Mouse (Mus musculus) kidney, adult 11 months (tissue): ENCODE data around the gene Adprhl1.
A peak's percentile ranks its signal among the peaks of the same experiment; 100 is the strongest.

ENCODE experiments used
- DNase-seq: peaks from one replicate; pipeline ENCODE4 v3.0.0; 2022

Adprhl1 gene

GRCm38 (mm10) chr8:13190235-13190634, 63.7 kb downstream of the Adprhl1 start:
- no peak for DNase-seq

DNA sequence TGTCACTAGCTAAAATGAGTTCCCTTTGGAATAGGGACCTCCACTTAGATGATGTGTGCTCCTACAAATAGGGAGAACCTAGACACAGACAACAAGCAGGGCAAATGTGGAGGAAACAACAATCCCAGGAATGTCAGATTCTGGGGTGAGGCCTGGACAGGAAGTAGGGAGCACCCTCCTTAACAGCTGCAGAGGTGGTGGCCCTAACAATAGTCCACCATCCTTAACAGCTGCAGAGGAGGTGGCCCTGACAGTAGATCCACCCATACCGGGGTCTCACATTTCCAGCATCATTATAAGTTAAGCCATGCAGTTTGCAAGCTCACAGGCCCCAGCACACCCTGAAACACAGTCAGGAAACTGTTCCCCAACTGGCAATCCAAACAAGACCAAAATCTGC, 65.1 kb downstream of the Adprhl1 start:
- DNase-seq: no peak

DNA sequence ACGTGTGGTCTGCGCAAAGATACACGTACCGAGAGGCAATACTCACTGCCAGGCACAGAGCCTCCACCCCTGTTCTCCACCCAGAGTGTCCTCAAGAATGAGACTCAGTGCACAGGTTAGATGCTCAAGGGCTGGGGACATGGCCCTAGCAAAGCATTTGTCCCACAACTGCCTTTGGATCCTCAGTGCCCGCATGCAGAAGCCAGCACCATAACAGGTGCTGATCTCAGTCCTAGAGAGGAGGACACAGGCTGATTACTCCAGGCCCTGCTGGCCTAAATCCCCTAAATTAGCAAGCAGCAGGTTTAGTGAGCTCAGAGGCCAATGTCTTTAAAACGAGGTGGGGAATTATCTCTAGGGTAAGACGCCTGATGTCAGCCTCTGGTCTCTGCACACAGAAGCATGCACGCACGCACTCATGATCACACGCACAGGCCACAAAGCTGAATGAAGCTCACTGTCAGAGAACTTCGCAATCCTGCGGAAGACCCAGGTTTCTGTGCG, 65.9 kb downstream of the Adprhl1 start:
- DNase-seq: no peak

GRCm38 (mm10) chr8:13187638-13188037, 66.3 kb downstream of the Adprhl1 start:
- DNase-seq: no peak

DNA sequence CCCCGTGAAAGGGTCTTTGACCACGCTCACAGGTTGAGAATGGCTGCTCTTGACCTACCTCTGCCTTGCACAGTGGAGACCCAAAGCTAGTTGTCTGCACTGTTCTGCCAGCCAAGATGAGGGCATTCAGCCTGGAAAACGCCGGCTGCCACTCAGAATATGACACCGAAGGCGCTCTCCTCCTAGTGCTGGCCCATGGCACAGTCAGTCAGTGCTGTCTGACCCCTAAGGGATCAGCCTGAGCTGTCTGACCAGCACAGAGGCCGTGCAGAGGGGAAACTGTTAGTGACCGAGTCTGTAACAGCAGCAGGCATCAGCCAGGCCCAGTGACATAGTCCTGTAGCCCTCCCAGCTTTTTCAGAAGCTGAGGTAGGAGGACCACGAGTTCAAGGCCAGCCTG, 66.7 kb downstream of the Adprhl1 start:
- DNase-seq: no peak

DNA sequence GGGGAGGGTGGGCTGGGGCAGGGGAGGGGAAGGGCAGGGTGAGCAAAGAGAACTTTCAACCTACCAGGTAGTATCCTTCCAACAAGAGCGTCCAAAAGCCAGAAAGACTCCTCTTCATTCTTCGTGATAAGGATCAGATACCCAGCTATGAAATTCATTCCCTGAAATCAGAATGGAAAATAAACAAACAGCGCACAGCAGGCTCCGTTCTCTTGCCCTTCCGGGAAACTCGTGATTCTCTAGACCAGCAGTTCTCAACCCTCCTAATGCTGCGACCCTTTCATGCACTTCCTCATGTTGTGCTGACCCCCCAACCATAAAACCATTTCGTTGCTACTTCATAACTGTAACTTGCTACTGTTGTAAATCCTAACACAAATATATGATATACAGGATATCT, 67.1 kb downstream of the Adprhl1 start:
- no peak for DNase-seq

GRCm38 (mm10) chr8:13181691-13181976, 72.3 kb downstream of the Adprhl1 start:
- DNase-seq: no peak

GRCm38 (mm10) chr8:13180911-13181690, 72.9 kb downstream of the Adprhl1 start:
- no peak for DNase-seq

DNA sequence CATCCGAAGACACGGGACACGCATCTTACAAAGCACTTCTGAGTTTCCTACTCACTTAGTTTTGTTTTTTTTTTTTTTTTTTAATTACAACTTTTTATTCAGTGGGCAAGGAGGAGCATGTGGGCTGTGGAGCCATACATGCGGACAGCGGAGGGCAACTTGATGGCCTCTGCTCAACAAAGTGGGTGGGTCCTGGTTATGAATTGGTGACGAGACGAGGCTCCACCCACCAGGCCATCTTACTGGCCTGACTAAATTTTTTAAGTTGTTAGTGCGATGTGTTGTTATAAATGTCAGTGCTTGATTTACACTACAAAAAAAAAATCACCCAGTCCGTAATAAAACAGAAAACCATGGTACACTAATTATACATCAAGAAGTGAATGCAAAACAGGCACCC, 73.6 kb downstream of the Adprhl1 start:
- DNase-seq: no peak

- DNase-seq: peak; percentile 34
Observed at GRCm38 (mm10) chr8:13179948-13180347, 74.0 kb downstream of the Adprhl1 start.

DNA sequence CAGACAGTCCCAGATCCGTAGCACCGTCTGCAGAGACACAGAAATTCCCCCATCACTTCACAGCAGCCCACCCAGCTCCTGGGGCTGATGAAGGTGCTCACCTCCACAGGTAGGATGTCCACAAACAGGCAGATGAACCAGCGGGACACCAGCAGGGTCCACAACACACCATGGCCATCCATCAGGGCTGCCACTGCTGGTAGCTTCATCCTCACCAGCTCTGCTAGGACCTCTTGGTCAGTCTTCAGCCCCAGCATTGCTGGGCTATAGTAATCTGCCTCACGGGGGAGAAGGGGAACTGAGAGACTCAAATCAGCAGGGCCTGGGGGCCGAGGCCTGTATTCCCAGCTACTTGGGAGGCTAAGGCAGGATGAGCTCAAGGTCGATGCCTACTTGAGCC, 74.5 kb downstream of the Adprhl1 start:
- no peak for DNase-seq

GRCm38 (mm10) chr8:13178137-13178536, 75.8 kb downstream of the Adprhl1 start:
- no peak for DNase-seq

- DNase-seq: no peak
Observed at GRCm38 (mm10) chr8:13177173-13177852, 76.6 kb downstream of the Adprhl1 start.

GRCm38 (mm10) chr8:13175650-13176049, 78.3 kb downstream of the Adprhl1 start:
- peak; percentile 52 for DNase-seq

DNA sequence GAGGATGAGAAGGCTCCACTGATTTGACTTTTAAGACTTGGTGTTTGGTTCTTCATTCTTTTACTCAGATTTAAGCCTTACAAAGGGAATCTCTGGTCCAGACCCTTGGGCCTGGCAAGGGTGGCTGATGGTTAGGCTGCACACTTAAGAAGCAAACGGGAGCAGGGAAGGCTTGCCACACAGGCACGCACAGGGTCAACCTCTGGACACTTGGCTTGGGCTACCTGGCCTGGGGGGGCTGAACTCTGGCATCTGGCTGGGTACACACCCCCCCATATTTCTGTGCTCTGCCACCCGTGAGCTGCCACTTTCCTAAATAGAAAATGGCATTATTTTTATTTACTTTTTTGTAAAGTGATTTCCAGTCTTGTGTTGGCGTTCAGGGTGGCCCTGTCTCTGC, 79.2 kb downstream of the Adprhl1 start:
- peak; percentile 47 for DNase-seq

GRCm38 (mm10) chr8:13174305-13174704, 79.7 kb downstream of the Adprhl1 start:
- DNase-seq: no peak
